Mouse (Mus musculus) forebrain, embryonic 16.5 days (tissue): ENCODE data around the gene Phactr4. TPM values are rescaled to one million over a fixed set of nuclear protein-coding genes. Genes with fewer than 3 reads are reported as not detected.

ENCODE experiments used
- ATAC-seq: fragments of 200-750 bp; cut with Nextera tagmentation; 2 replicates; pipeline ENCODE4 v1.8.0; 2017; ENCODE audit warnings: mild to moderate bottlenecking, moderate library complexity
- H3K27ac ChIP-seq: fragments of 300-500 bp; sonication (generic); 2 replicates; pipeline ENCODE4 v1.5.1; 2014; ENCODE audit warnings: low read length, control low read depth
- H3K27me3 ChIP-seq: fragments of 300-500 bp; sonication (generic); replicated peaks from 2 replicates; pipeline ENCODE4 v1.6.1; 2014; ENCODE audit warnings: low read length; ENCODE audit not compliant: control insufficient read depth, insufficient read depth
- H3K36me3 ChIP-seq: fragments of 300-500 bp; sonication (generic); 2 replicates; pipeline ENCODE4 v1.6.1; 2014; ENCODE audit not compliant: control insufficient read depth, insufficient read depth
- H3K4me1 ChIP-seq: fragments of 300-500 bp; sonication (generic); replicated peaks from 2 replicates; pipeline ENCODE4 v1.6.1; 2014; ENCODE audit warnings: low read length; ENCODE audit not compliant: control insufficient read depth, insufficient read depth
- H3K4me2 ChIP-seq: fragments of 300-500 bp; sonication (generic); 2 replicates; pipeline ENCODE4 v1.6.1; 2014; ENCODE audit warnings: mild to moderate bottlenecking, low read length, control low read depth
- H3K4me3 ChIP-seq: fragments of 300-500 bp; sonication (generic); replicated peaks from 2 replicates; pipeline ENCODE4 v1.5.1; 2014; ENCODE audit warnings: mild to moderate bottlenecking, low read length, control low read depth
- H3K9ac ChIP-seq: fragments of 300-500 bp; sonication (generic); replicated peaks from 2 replicates; pipeline ENCODE4 v1.6.1; 2014; ENCODE audit warnings: low read depth, low read length, control low read depth
- H3K9me3 ChIP-seq: fragments of 300-500 bp; sonication (generic); 2 replicates; pipeline ENCODE4 v1.6.1; 2016; ENCODE audit warnings: low read length; ENCODE audit not compliant: control insufficient read depth
- WGBS: fragments of 180-500 bp; shearing (Covaris S2); extraction: QIAGEN DNeasy Blood & Tissue Kit; methylation state at CpG from one replicate; pipeline ENCODE4 v1.1.7; 2014; 5-methylcytosine and 5-hydroxymethylcytosine counted together
- polyA plus RNA-seq: library from polyadenylated mRNA; unstranded; fragments of >200 nt; fragmentation: Nextera tagmentation; extraction: Ambion mirVana; gene quantifications from 2 replicates; pipeline ENCODE4 v1.2.1, GENCODE M21; 2015

The Phactr4 gene
- polyA plus RNA-seq, 1 experiment from 2014 or later, result 9.7 TPM

DNA sequence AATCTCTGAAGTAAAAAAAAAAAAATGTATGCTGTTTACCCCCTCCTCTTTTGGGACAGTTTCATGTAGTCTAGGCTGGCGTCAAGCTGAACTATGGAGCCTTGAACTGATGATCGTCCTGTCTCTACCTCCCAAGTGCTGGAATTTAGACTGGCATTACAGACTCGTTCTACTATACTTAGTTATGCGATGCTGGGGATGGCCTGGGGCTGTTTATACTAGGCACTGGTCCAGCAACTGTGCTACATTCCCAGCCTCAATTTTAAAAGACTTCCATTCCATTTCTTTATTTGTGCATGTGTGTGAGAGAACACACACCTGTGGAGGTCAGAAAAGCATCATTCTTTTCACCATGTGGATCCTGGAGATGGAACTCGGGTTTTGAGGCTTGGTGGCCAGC is 23.4 kb downstream of the Phactr4 start:
- Histone ChIP-seq H3K9me3 (no peaks in the 10 kb centered on the region), H3K4me2 (no peak overlapping the region), H3K36me3 (no peaks in the 10 kb centered on the region), H3K9ac (no peak overlapping the region), H3K4me3 (no peak overlapping the region), H3K4me1 (peaks cover 5% of the 10 kb centered on the region), H3K27me3 (no peaks in the 10 kb centered on the region), H3K27ac (no peak overlapping the region)
- WGBS, result 68% methylated on average over 5 of the region's 5 CpGs
- no peak for ATAC-seq

DNA sequence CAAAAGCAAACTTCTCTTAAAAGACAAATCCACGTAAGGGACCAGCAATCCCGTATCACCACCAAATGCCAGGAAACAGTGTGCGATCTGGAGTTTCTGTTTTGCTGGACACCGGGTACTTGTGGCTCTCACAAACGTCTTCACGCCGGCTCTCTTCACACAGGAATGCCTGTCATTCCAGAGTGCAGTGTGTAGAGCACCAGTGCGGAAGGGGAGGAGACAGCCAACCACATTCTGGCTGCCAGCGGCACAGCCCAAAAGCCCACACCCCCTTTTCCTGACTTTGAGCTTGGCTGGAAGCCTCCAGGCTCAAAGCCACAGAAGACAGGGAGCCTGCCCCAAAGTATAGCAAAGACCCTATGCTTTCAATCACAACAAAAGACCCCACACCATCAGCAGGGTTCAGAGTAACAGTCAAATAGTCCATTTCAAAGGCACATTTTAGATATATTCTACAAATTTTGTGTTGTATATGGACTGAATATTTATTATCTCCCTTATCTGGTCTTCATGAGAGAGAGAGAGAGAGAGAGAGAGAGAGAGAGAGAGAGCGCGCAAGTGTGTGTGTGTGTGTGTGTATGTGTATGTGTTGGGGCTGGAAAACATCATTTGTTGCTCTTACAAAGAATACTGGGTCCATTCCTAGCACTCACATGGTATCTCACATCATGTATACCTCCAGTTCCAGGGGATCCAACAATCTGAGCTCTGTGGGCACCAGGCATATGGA is 24.1 kb downstream of the Phactr4 start:
- H3K27me3 ChIP-seq, result no peaks in the 10 kb centered on the region
- no peaks in the 10 kb centered on the region for H3K9me3 ChIP-seq
- WGBS, result 36% methylated on average over 11 of the region's 11 CpGs
- no peak overlapping the region for H3K27ac ChIP-seq
- ATAC-seq, result no peak
- H3K9ac ChIP-seq, result 0 out of 2 replicates have a peak overlapping the region, but pooled peaks have one; percentile 22
- peak overlapping the region; percentile 36 for H3K4me2 ChIP-seq
- H3K4me3 ChIP-seq, result 0 out of 2 replicates have a peak overlapping the region, but pooled peaks have one; percentile 8
- no peaks in the 10 kb centered on the region for H3K36me3 ChIP-seq
- H3K4me1 ChIP-seq, result peaks cover 5% of the 10 kb centered on the region

DNA sequence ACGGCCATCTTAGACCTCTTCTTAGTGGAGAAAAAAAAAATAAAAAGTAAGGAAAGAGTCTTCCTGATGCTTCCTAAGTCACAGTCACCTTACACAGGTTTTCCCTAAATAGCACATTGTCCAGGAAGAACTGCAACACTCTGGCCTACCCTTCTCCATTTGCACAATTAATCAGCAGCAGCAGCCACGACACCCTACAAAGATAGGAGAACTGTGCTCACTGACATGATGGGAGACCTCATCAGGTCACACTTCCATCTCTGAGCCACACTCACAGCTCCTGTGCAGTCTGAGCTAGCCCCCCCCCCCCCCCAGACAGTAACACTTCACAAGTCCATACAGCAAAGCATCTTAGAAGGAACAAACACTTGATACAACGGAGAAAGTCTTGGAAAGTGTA is 25.2 kb downstream of the Phactr4 start:
- ATAC-seq, result no peak
- Histone ChIP-seq H3K4me1 (peaks cover 5% of the 10 kb centered on the region), H3K9ac (no peak overlapping the region), H3K36me3 (no peaks in the 10 kb centered on the region), H3K4me3 (no peak overlapping the region), H3K4me2 (no peak overlapping the region), H3K27ac (no peak overlapping the region), H3K27me3 (no peaks in the 10 kb centered on the region), H3K9me3 (no peaks in the 10 kb centered on the region)
- WGBS, result 92% methylated on average over 3 of the region's 3 CpGs

DNA sequence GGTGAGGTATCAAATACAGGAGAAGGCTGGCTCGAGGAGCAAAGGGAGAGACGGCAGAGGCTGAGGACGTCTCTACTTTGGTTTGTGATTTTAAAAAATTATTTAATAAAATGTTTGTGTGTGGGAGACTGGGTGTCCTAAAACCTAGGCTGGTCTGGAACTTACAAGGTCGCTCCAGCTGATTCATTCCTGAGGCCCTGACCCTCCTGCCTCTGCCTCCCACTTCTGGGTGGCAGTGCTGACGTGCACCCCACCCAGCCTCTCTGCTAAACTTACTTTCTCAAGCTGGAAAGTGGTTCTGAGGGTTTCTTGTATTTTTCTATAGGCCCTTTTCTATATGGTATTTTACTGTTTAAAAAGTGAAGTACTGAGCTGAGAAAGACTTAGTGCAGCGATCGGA is 26.0 kb downstream of the Phactr4 start:
- no peaks in the 10 kb centered on the region for H3K9me3 ChIP-seq
- H3K36me3 ChIP-seq, result no peaks in the 10 kb centered on the region
- H3K4me1 ChIP-seq, result peaks cover 5% of the 10 kb centered on the region
- 96% methylated on average over 7 of the region's 7 CpGs for WGBS
- no peak overlapping the region for H3K4me3 ChIP-seq
- H3K27ac ChIP-seq, result no peak overlapping the region
- ATAC-seq, result no peak
- no peak overlapping the region for H3K9ac ChIP-seq
- H3K27me3 ChIP-seq, result no peaks in the 10 kb centered on the region
- H3K4me2 ChIP-seq, result no peak overlapping the region

DNA sequence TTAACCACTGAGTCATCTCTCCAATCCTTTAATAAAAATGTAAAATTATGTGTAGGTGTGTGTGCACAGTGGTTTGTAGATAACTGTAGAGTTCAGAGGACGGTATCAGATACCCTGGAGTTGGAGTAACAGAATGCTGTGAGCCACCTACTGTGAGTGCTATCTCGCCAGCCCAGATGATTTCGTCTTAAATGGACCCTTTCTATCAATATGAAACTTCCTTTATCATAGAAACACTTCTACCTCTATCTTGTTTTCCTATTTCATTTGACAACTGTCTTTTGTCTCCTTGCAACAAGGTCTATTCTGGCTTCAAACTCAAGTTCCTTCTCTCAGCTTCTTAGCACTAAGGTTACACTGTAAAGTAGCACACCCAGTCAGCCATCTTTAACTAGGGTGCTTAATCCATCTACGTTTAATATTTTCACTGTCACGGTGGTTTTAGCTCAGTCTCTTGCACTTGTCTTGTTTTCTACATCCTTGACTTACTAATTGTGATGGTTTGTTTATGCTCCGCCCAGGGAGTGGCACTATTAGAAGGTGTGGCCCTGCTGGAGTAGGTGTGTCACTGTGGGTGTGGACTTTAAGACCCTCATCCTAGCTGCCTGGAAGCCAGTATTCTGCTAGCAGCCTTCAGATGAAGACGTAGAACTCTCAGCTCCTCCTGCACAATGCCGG is 31.1 kb downstream of the Phactr4 start:
- Histone ChIP-seq H3K27ac (no peak overlapping the region), H3K4me3 (no peak overlapping the region), H3K9ac (no peak overlapping the region), H3K36me3 (no peaks in the 10 kb centered on the region), H3K9me3 (no peaks in the 10 kb centered on the region), H3K4me1 (no peaks in the 10 kb centered on the region), H3K27me3 (no peaks in the 10 kb centered on the region), H3K4me2 (no peak overlapping the region)
- ATAC-seq, result no peak
- 95% methylated on average over 8 of the region's 8 CpGs for WGBS

DNA sequence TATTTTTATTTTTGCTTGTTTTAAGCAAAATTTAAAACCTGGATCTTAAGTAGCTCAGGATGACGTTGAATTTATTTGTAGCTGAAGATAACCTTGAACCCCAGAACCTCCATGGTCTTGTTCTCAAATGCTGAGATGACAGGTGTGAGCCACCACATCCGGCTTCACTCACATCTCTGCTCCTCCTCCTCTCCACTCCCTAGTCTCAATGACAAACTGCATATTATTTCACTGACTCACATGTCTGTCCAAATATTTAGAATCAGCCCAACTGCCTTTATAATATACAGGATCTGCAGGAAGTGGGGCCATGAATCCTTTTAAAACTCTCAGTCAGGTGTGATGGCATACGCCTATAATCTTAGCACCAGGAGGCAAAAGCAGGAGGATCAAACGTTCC is 33.0 kb downstream of the Phactr4 start:
- no peaks in the 10 kb centered on the region for H3K27me3 ChIP-seq
- no peak overlapping the region for H3K4me3 ChIP-seq
- WGBS, result 92% methylated on average over 4 of the region's 4 CpGs
- no peak for ATAC-seq
- no peaks in the 10 kb centered on the region for H3K36me3 ChIP-seq
- no peak overlapping the region for H3K27ac ChIP-seq
- H3K9ac ChIP-seq, result no peak overlapping the region
- no peaks in the 10 kb centered on the region for H3K4me1 ChIP-seq
- H3K4me2 ChIP-seq, result no peak overlapping the region
- no peaks in the 10 kb centered on the region for H3K9me3 ChIP-seq

DNA sequence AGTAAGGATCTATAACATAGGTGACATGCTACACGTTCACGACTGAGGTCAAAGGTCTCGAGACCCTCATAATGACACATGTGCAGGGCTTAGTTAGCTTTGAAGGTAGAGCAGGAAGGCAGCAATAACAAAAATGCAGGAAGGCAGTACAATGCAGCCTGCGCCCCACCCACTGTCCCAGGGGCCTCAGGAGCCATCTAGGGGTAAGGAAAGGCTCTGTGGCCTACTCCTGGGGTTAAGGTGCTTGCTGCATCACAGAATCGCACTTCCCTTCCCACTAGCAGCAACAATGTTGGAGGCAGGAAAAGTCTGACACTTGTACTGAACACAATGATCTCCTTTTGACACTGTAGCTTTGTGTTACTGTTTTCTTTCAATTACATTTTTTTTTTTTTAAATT is 34.7 kb downstream of the Phactr4 start:
- no peaks in the 10 kb centered on the region for H3K9me3 ChIP-seq
- no peak overlapping the region for H3K4me3 ChIP-seq
- H3K4me2 ChIP-seq, result no peak overlapping the region
- no peaks in the 10 kb centered on the region for H3K4me1 ChIP-seq
- H3K27me3 ChIP-seq, result no peaks in the 10 kb centered on the region
- ATAC-seq, result no peak
- H3K36me3 ChIP-seq, result no peaks in the 10 kb centered on the region
- no peak overlapping the region for H3K9ac ChIP-seq
- no peak overlapping the region for H3K27ac ChIP-seq
- 84% methylated on average over 5 of the region's 5 CpGs for WGBS

DNA sequence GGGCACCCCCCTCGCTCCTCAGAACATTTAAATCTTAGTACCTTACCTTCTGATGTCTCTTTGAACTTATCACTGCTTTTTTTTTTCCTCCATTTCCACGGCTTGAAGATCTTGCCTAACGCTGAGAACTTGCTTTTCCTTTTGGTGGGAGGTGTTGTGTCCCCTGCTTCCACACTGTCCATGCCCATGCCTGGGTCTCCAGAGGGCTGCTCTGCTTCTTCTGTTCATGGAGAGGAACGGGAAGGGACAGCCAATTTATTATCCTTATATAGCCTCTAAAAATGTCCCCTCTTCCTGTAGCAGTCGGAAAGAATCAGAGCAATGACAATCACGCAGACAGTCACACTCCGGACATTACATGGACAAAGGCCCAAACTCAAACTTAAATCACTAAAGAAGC is 35.4 kb downstream of the Phactr4 start:
- Histone ChIP-seq H3K27me3 (no peaks in the 10 kb centered on the region), H3K36me3 (no peaks in the 10 kb centered on the region), H3K4me2 (no peak overlapping the region), H3K4me3 (no peak overlapping the region), H3K9me3 (no peaks in the 10 kb centered on the region), H3K27ac (no peak overlapping the region), H3K4me1 (no peaks in the 10 kb centered on the region), H3K9ac (no peak overlapping the region)
- WGBS, result 92% methylated on average over 7 of the region's 7 CpGs
- ATAC-seq, result no peak

DNA sequence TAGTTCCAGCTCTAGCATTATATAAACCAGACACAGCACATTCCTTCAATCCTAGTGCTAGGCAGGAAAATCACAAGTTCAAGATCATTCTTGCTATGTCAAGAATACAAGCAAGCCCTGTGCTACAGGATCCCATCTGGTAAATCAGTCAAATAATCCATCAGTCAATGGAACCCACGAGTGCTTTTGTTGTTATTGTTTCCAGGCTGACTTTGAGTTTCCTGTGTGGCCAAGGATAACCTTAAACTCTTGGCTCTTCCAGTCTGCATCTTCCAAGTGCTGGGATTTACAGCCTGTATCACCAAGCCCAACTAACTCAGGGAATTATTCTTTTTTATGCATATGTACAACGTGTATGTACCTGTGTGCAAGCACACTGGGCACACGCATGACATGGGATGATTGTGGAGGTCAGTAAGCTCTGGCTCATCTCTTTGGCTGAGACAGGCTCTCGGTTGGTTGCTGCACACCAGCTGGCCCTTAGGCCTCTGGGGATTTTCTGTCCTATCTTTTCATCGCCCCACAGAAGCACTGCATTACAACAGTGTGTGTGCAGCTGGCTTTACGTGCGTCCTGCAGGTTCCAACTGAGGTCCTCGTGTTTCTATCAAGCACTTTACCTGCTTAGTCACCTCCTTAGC is 36.4 kb downstream of the Phactr4 start:
- no peak overlapping the region for H3K9ac ChIP-seq
- H3K9me3 ChIP-seq, result no peaks in the 10 kb centered on the region
- H3K36me3 ChIP-seq, result no peaks in the 10 kb centered on the region
- H3K4me1 ChIP-seq, result no peaks in the 10 kb centered on the region
- no peaks in the 10 kb centered on the region for H3K27me3 ChIP-seq
- H3K27ac ChIP-seq, result no peak overlapping the region
- no peak overlapping the region for H3K4me2 ChIP-seq
- ATAC-seq, result no peak
- WGBS, result 90% methylated on average over 8 of the region's 8 CpGs
- H3K4me3 ChIP-seq, result no peak overlapping the region
